Mouse (Mus musculus) fat pad, adult 2 months (tissue): ENCODE measurements at regions not wholly inside any gene's neighbourhood (a gene's known extent, or its start where the extent isn't known, plus 50 kb on each side); places are given as distances from the start of the nearest gene placed in this dataset.

Experiments used
- DNase-seq: peaks from one replicate; pipeline ENCODE4 v3.0.0-alpha.2; 2011; ENCODE audit warnings: low read depth, low spot score; ENCODE audit errors: extremely low read depth

DNA sequence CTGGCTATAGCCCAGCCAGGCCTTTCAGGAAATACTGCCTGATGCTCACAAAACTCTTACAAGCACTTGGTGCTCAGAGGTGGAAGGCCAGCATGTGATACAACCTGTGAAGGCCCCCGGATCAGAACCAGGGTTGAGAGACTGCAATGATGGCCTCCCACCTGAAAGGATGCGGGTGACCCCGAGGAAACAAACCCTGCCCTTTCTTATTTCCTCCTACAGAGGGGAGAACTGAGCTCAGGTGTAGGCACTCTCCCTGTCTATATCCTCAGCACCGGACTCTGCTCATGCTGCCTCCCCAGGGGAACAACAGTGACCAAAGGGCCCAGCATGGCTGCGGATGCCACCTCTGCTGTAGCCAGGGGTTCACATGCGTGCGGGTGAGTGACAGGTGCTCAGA lies 393.3 kb upstream of the Mgmt start:
- DNase-seq, result no peak

DNA sequence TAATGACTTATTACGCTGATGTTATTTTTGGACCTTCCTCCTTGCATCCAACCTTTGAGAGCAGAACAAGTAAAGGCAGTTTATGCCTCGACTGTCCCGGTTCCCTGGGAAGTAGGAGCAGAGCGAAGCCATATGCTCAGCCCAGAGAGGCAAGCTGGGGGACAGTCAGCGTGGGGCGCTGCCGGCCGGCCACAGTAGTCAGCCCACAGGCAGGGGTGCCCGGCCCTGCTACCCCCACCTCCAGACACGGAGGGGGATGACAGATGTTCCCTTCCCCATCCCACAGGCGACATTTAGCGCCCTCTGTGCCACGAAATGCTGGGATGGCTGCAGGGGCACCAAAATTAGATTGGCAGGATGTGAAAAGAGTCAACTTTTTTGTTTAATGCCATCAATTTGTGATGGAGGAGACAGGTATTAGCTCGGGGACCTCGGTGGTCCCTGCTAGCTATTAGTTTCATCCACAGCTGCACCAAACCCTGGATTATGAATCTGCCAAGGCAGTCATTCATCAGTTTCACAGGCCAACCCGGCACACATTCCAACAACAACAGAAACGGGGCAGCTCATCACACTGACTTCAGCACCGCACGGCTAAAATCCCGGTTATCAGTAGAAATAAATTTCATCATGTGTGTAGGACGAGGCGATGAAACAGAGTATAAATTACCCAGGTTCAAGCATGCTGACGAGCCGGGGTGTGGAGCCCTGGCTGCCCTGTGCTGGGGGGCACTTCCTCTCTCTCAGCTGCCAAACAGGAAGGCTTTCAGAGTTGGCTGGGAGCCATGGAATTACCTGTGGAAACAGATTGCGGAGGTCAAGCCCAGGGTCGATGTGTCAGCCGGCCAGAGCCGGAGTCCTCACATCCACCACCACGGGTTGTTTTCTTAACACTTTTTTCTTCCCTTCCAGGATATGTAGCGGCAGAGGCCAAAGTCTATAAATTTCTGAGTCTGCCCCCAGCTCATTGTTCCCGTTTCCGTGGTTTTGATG lies 392.3 kb upstream of the Mgmt start:
- DNase-seq, result no peak

DNA sequence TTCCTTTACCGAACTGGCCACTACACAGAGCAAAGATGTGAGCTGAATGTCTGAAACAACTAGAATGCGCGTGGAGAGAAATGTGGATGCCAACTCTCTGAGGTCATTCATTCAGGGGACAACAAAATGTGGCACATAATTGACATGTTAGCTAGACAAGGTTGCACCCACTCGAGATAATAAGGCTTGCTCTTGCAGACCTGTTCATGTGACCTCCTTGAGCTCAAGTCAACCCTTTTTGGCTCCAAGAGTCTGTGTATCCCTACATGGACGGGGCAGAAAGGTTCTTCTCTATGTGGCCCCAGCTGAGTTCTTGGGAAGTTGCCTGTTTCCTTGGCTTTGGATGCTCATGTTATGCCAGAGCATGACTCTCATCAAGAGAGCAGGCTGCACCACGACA lies 383.0 kb upstream of the Mgmt start:
- no peak for DNase-seq

DNA sequence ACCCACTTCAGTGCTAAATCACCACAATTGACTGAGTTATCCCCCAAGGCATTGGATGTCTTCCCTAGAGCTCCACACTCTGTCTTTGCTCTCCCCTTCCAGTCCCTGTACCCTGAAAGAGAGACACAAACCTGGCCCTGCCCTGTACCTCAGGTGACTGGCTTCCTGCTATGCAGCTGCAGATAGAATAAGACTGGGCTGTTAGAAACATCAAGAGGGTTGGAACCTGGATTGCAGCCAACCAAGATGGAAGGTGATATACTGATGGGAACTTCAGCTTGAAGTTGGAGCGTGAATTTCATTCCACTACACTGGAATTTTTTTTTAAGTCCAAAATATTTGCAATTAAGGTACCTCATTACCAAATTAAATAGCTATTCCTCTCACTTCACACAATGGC lies 379.0 kb upstream of the Mgmt start:
- no peak for DNase-seq

DNA sequence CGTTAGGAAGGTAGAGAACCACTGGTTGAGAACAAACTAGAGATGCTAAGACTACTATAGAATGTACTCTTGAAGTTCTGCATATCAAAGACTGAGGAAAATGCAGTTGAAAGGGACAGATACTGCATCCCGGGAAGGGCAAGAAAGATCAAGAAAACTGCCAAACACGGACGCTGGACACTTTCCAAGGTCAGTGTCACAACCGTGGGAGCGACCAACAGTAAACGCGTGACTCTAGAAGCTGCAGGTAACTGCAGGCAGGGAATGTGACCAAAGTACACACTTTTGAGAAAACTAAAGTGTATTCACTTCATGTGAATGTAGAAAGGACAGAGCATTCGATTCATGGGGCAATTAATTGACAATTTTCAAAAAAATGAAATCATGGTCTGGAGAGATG lies 368.6 kb upstream of the Mgmt start:
- DNase-seq, result no peak

DNA sequence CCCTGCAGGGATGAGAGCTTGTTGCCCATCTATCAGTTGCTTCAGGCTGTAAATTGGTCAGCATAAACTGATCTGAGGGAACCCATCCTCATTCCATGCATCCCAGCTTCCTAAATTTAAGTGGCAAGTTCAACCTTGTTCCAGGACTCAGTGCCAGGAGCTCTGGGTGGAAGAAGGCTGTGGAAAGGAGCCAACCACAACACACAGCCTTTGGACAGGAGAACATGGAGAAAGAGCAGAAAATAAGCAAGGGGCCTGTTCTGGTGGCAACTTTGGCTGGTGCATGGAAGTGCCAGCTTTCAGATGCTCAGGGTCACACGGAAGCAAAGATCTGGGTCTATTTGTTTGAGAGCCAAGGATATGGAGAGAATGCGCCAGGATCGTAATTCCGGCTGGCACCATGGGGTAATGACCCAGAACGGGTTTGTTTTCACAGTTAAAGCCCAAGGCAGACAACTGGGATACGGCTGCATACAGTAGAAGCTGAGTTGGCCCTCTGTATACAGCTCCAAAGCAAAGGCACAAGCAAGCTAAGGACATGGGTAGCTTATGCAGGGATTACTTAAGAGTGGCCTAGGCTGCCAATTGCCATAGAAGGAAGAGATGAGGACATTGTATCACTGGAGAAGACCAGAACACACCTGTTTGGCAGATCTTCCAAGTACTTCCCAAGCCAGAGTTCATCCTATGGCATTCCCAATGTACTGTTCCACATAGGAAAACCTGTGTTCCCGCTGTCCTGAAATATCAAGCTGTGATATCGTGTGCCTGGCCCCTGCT lies 364.2 kb upstream of the Mgmt start:
- DNase-seq, result peak; percentile 85

DNA sequence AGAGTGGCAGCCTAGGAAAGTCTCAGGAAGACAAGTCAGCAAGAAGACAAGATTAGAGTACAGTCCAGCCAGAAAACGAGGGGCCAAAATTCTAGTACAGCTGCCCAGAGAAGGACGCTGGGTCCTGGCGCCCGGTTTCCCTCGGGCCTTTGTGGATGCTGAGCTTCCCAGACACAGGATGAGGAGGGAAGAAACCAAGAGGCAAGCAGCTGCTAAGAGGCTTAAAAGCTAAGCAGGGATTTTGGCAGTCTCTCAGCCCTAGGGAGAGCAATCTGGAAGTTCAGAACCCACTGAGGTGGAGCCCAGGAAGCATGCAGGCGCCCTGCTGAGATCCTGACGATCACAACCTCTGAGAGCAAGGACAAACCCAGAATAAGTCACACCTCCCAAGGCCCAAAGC lies 363.1 kb upstream of the Mgmt start:
- no peak for DNase-seq

DNA sequence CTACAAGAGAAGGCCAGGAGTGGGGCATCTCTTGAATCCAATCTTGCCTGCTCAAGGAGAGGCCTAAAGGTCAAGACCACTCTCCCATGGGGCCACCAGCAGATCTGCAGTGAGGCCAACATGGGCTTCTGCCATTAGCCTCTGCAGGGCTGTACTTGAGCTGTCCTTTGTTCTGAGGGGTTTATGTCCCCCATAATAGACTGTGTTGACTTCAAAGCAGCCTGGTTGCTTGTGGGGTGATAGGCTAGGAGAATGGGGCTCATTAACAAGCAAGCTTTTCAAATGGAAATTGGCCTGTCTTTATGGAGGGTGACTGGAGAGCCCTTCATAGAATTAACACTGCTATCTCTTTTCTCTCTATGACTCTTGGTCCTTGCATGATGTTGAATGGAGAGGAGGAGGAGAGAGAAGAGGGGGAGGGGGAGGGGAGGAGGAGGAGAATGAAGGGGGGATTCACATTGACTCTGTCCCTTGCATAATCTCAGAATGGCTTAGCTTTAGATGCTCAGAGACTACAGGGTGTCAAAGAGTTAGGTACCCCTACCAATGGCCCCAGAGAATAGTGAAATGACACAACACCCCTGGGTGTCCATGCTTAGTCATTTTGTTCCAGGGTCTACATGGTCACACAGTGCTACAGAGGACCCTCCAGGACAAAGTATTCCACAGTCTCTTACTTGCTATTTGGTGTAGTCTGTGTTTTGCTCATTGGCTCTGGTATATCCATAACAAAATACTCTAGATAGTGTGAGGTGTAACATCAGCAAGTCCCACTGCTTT lies 352.3 kb upstream of the Mgmt start:
- no peak for DNase-seq

DNA sequence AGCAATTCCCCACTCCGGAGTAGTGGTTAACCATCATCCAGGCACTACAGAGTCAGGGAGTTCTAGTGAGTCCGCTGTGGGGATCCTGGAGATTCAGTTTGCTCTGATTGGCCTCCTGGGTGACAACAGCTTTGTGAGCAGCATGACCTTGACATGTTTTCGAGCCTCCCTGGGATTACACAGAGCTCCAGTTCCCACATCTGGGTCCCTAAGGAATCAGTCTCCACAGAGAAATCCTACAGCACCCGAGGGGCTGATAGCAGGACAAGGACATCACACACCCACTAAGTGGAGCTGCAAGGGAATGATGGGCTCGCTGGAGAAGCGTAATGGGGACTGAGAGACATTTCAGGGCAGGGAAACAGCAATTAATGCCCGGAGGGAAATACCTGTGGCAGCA lies 351.5 kb upstream of the Mgmt start:
- no peak for DNase-seq

DNA sequence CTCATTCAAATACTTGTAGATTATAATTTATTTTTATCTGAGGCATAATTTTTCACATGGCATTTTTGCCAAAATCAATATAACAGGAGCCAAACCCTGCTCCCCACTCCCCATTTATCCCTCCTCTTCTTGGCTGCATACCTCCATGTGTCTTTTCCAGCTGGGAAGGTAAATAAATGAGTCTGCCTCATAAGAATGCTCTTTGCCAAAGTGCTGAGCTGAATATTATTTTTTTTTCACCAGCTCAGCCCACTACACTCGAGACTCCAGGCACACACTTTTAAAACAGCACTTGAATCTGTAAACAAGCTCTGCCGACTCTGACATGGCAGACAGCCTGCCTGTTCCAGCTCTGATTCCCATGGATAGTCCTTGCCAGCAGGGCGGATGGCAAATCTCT lies 346.6 kb upstream of the Mgmt start:
- DNase-seq, result no peak

DNA sequence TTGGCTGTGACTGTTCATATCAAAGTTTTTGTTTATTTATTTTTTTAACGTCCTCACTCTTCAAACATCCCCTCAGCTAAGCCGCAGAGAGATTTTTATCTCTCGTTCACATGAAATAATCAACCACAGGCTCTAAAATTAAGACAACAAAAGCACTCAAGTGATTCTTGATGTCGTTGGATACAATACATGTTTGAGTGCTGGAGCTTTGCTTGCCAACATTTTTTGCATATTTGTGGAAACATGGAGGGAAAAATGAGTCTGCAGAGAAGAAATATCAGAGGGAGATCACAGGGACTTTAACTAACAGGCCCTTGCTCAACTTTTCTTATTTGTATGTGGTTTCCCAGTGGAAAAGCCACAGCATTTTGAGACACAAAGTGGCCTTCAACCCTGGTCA lies 338.0 kb upstream of the Mgmt start:
- no peak for DNase-seq

DNA sequence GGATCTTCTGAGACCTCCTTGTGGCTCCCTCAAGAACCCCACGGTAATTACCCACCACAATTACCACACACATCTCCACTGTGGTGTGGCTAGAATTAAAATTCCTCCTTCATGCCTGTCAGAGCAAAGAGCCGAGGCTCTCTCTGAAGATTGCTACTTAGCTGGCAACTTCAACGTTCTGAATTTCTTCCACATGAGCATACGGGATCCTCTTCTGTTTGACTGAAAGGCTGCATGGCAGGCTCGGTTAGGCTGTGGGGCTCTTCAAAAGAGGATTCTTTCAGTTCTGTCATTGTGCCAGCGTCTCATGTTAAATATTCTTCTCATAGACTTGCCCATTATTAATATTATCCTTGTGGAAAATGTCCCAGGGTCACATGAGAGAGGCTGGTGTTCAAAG lies 334.9 kb upstream of the Mgmt start:
- DNase-seq, result no peak

DNA sequence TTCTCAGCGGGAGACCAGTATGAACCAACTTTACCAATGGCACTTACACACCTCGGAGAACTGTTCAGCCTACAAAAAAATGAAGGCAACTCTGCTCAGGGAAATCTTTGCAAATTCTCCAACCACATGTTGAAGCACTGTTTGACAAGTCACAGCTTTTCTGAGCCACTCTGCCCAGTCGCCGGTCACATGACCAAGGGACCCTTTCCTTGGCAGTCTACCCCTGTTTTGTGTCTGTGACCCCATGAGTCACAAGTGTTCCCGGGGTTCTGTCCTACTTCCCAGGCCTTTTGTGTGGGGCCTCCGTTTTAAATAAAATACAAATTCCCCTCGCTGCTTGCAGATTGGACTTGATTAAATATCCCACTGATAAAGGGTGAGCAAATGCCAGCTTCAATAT lies 323.5 kb upstream of the Mgmt start:
- DNase-seq, result no peak

DNA sequence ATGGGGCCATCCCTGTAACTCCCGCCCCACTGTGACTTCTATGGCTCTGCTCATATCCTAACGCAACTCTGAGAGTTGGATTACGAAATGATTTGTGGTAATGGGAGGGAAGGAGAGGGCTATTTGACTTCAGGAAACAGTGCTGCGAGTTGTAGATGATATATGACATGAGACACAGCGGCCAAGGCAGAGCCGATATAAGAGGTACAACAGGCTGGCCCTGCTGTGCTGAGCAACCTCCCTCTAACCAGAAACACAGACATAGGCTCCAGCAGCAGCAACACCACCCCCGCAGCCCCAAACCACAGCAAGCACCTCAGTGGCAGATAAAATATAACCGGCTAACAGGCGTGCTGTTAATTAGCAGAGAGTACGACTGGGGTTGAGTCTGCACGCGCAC lies 312.5 kb upstream of the Mgmt start:
- no peak for DNase-seq

DNA sequence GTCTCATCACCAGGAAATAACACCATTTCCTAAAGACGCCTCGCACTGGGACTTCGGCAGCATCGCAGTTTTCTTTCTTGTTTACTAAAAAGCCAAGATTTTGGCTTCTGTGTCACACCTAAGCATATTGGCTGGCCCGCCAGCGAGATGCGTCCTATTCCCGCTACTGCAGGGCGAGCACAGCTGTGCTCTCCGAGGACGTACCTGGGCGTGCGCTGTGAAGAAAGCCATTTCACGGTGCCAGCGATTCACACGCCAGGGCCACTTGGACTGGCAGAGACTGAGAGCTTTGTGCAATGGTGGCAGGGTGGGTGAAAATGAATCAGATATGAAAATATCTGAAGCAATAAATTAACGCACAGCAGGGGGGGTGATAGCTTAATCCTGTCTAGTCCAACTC lies 310.1 kb upstream of the Mgmt start:
- DNase-seq, result no peak

DNA sequence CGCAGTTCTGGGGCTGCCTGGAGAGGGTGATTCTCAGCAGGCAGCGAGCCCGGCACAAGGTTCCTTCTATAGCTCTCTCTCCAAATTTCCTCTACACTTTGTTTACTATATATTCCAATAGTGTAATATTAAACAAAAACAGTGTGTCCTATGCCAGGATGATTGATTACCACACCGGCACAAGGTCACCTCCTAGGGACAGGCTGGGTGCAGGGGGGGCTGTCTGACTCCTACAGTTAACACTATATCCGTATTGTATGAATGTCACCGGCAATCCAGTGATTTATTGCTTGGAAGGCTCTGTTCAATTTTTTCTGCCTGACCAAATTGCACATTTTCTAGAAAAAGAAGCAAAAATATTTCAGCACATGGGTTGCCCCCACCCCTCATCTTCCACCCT lies 305.9 kb upstream of the Mgmt start:
- DNase-seq, result no peak

DNA sequence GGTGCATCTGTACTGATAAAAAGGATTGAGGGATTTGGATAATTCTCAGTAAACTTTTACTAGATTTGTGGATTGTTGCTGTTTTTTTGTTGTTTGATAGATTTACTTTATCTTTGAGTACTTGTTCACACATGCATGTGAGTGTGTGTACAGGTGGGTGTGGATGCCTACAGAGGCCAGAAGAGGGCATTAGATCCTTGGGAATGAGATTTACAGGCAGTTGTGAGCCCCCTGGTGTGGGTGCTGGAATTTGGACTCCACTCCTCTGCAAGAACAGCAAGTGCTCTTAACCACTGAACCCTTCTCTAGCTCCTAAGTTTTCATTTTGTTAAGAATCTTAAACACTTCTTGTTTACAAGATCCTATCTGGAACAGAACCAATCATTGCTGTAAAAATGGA lies 303.5 kb upstream of the Mgmt start:
- DNase-seq, result no peak

DNA sequence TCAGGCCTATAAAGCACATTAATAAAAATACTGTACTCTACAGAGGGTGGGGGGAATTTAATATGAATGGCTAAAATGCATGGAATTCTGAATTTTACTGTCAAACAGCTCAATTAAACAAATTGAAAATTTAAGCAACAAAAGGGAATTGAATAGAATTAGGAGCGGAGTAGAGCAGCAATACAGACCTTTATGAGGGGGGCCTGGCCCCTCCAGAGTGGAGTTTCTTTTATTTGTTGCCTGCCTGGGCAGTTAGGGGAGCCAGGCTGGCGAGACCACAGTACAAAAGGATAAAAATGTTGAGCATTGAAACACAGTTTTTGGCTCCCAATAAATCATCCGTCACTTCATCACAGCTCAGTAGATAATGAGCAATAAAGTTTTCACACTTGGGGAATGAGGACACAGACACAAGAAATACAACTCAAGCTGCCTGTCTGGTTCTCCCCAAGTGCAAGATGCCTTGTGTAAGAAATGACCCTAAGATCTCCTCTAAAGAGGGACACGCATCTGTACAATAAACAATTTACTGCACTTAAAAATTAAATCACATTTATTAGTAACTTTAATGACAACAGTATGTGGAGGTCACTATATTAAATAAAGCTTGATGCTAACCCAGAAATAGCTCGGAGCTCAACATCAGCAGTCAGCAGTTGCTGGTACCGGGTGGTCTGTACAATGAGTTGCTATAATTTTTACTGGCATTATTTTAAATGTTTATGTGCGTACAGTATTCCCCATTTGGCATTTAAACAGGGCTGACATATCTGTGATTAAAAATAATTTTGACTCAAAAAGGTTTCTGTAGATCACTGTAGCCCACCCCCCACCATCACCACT lies 286.9 kb upstream of the Mgmt start:
- no peak for DNase-seq

DNA sequence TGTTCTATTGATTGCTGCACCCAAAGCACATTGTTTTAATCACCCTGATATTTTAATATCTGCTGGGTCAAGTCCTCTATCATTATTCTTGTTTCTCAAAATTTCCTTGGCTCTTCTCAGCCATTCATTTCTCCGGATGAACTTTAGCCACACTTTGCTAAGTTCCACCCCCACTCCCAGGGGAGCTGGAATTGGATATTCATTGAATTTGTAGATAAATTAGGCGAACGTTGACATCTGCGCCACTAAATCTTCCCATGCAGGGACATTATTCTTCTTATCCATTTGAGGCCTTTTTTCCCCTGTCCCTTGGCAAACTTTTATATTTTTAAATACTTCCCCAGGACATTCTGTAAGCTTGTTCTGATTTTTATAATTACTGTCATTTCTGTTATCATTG lies 280.9 kb upstream of the Mgmt start:
- no peak for DNase-seq

DNA sequence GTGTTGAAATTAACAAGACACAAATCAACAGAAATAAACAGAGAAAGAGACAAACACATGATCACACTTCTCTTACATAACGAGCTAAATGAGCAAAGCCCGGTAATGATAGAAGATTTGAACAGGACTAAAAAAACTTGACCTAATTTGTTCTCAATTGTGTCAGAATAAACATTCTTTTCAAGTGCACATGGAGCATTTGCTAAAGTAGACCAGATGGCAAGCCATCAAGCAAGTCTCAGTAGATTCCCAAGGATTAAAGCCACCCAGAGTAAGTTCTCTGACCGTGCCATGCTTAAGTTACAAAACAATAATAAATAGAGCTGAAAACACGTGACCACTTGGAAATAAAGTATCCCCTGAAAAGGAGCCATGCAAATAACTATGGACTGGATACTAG lies 269.9 kb upstream of the Mgmt start:
- no peak for DNase-seq

DNA sequence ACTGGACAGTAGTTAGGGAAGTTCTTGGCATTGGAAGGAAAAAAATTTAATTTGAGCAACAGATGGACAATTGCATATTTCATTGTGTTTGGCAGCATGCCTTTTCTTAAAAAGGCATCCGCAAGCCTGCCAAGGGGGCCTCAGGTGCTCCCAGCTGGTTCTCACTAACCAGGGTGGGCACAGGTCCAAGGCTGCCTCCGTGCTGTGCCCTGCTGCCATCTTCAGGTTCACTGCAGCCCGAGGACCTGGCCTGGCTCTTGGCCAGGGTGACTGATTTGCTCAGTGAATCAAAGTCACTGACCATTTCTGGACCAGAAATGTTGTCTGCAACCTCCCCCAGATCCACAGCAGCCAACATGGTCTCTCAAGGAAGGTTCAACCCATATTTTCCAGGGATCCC lies 263.3 kb upstream of the Mgmt start:
- no peak for DNase-seq
